Comparison of ENCODE assay signal across 8 mouse cellular contexts in the genomic region with DNA sequence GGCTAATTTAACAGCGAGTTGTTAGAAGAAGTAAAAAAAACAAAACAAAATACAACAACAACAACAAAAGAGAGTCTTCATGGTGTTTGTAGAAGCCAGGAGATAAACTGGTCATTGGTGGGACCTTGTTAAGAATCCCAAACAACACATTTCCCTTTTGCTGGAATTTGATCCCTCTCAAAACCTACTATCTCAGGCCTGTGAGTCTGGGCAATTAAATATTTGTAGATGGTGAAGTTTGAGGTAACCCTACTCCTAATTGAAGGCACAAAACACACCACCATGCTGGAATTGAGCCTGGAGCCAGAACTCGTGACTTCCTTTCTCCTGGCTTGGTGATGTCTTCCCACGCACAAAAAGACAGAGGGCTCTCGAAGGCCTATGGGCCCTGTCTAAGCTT.
DNase-seq lines count a peak whose midpoint lies in the region; ATAC-seq and TF ChIP-seq lines count a peak whose summit lies in the region.

No protein-coding gene starts in this region.

- peak overlapping the region; percentile 53 for H3K4me3 ChIP-seq in kidney, embryonic 15.5 days (replicated peaks)
- H3K4me3 ChIP-seq in embryonic facial prominence, embryonic 14.5 days (ENCODE audit: low read depth, low read length), result peak overlapping the region; percentile 47; the same call in 1 of the 2 replicates
- H3K4me3 ChIP-seq in hindbrain, postnatal 0 days (ENCODE audit: low read length), result peak overlapping the region; percentile 55
- H3K4me3 ChIP-seq in midbrain, embryonic 16.5 days (ENCODE audit: low read depth, low read length), result peak overlapping the region; percentile 52

- no peak for DNase-seq in kidney, adult 18-20 months
- DNase-seq in embryonic facial prominence, embryonic 14.5 days (ENCODE audit: low spot score), result no peak
- DNase-seq in hindbrain, postnatal 0 days (ENCODE audit: low spot score), result no peak
- DNase-seq in thymus, postnatal 0 days (ENCODE audit: low spot score), result no peak
- DNase-seq in left cerebral cortex, postnatal 10 days (ENCODE audit: extremely low spot score in 1 of 2, low spot score in 2 of 2), result no peak

- no peak for TF ChIP-seq CTCF in hindbrain, postnatal 0 days (IDR thresholded peaks at IDR 0.05; ENCODE audit: low read depth)

- no peaks in the 10 kb centered on the region for H3K36me3 ChIP-seq in kidney, embryonic 15.5 days
- no peaks in the 10 kb centered on the region for H3K36me3 ChIP-seq in embryonic facial prominence, embryonic 14.5 days (ENCODE audit: control insufficient read depth, insufficient read depth, low read length)
- no peaks in the 10 kb centered on the region for H3K36me3 ChIP-seq in hindbrain, postnatal 0 days (ENCODE audit: insufficient read depth, low read length)
- H3K36me3 ChIP-seq in midbrain, embryonic 16.5 days (ENCODE audit: control insufficient read depth, insufficient read depth, low read length), result no peaks in the 10 kb centered on the region

- no peak overlapping the region for H3K27ac ChIP-seq in kidney, embryonic 15.5 days
- H3K27ac ChIP-seq in embryonic facial prominence, embryonic 14.5 days (replicated peaks; ENCODE audit: low read depth, low read length), result no peak overlapping the region
- no peak overlapping the region for H3K27ac ChIP-seq in hindbrain, postnatal 0 days
- H3K27ac ChIP-seq in midbrain, embryonic 16.5 days (ENCODE audit: low read length), result peak overlapping the region; percentile 29; the same call in 1 of the 2 replicates

- H3K4me2 ChIP-seq in kidney, embryonic 15.5 days, result peak overlapping the region; percentile 95
- peak overlapping the region; percentile 86 for H3K4me2 ChIP-seq in embryonic facial prominence, embryonic 14.5 days (ENCODE audit: low read depth, low read length)
- peak overlapping the region; percentile 88 for H3K4me2 ChIP-seq in hindbrain, postnatal 0 days (ENCODE audit: low read depth, low read length)
- peak overlapping the region; percentile 91 for H3K4me2 ChIP-seq in midbrain, embryonic 16.5 days (ENCODE audit: low read length)

- H3K27me3 ChIP-seq in kidney, embryonic 15.5 days, result no peaks in the 10 kb centered on the region
- peaks cover 3% of the 10 kb centered on the region; the same call in 1 of the 2 replicates for H3K27me3 ChIP-seq in embryonic facial prominence, embryonic 14.5 days (replicated peaks; ENCODE audit: control insufficient read depth, insufficient read depth, low read length)
- no peaks in the 10 kb centered on the region for H3K27me3 ChIP-seq in hindbrain, postnatal 0 days (ENCODE audit: insufficient read depth, low read length)
- no peaks in the 10 kb centered on the region for H3K27me3 ChIP-seq in midbrain, embryonic 16.5 days (ENCODE audit: control insufficient read depth, insufficient read depth, low read depth, low read length)

- 44% methylated on average over 4 of the region's 4 CpGs for WGBS in kidney, embryonic 15.5 days
- WGBS in embryonic facial prominence, embryonic 14.5 days, result 52% methylated on average over 4 of the region's 4 CpGs
- 42% methylated on average over 4 of the region's 4 CpGs for WGBS in hindbrain, postnatal 0 days
- 35% methylated on average over 4 of the region's 4 CpGs for WGBS in midbrain, embryonic 16.5 days

- ATAC-seq in kidney, embryonic 15.5 days (replicated peaks; ENCODE audit: low FRiP score), result no peak
- ATAC-seq in embryonic facial prominence, embryonic 14.5 days (ENCODE audit: low read depth), result no peak
- ATAC-seq in hindbrain, postnatal 0 days, result no peak
- no peak for ATAC-seq in midbrain, embryonic 16.5 days
- no peak for ATAC-seq in erythroid progenitor cell, adult 5-6 weeks (replicated peaks; ENCODE audit: low FRiP score, poor library complexity, severe bottlenecking)

- H3K4me1 ChIP-seq in kidney, embryonic 15.5 days, result peaks cover 12% of the 10 kb centered on the region
- 0 out of 2 replicates have a peak, but pooled peaks cover 3% of the 10 kb centered on the region for H3K4me1 ChIP-seq in embryonic facial prominence, embryonic 14.5 days (ENCODE audit: control insufficient read depth, insufficient read depth, low read length)
- 0 out of 2 replicates have a peak, but pooled peaks cover 6% of the 10 kb centered on the region for H3K4me1 ChIP-seq in hindbrain, postnatal 0 days (ENCODE audit: insufficient read depth, low read length)
- H3K4me1 ChIP-seq in midbrain, embryonic 16.5 days (ENCODE audit: control insufficient read depth, insufficient read depth, low read length), result peaks cover 5% of the 10 kb centered on the region

- no peaks in the 10 kb centered on the region for H3K9me3 ChIP-seq in kidney, embryonic 15.5 days (replicated peaks)
- H3K9me3 ChIP-seq in embryonic facial prominence, embryonic 14.5 days (ENCODE audit: control insufficient read depth, low read length), result no peaks in the 10 kb centered on the region
- H3K9me3 ChIP-seq in hindbrain, postnatal 0 days (ENCODE audit: low read length), result no peaks in the 10 kb centered on the region
- no peaks in the 10 kb centered on the region; the same call in 1 of the 2 replicates for H3K9me3 ChIP-seq in midbrain, embryonic 16.5 days (replicated peaks; ENCODE audit: control insufficient read depth, low read length, poor library complexity, severe bottlenecking)

- intact Hi-C loops in left cerebral cortex, postnatal 10 days (cut with DNase I), result no loop called here

- no peak overlapping the region for H3K9ac ChIP-seq in kidney, embryonic 15.5 days
- no peak overlapping the region for H3K9ac ChIP-seq in embryonic facial prominence, embryonic 14.5 days (ENCODE audit: low read depth, low read length)
- H3K9ac ChIP-seq in hindbrain, postnatal 0 days (replicated peaks; ENCODE audit: low read length), result no peak overlapping the region
- H3K9ac ChIP-seq in midbrain, embryonic 16.5 days (ENCODE audit: low read depth, low read length), result no peak overlapping the region
